In genomic region chr5:138622645-138623477, GRCm38 (mm10) we compare ENCODE assay signal across 8 mouse cellular contexts. TPM values are rescaled to one million over a fixed set of nuclear protein-coding genes. Genes with fewer than 3 reads are reported as not detected.
DNase-seq lines count a peak whose midpoint lies in the region; ATAC-seq lines count a peak whose summit lies in the region.

Gene A430033K04Rik, plus strand, starts transcription at chr5:138622859.

- peaks cover 4% of the 10 kb centered on the region for H3K9me3 ChIP-seq in lung, embryonic 16.5 days (ENCODE audit: control insufficient read depth, low read length)

- H3K27ac ChIP-seq in lung, embryonic 16.5 days (ENCODE audit: low read length): peak within 1 kb of the TSS; percentile 88

- peak; percentile 91 for DNase-seq in MEL-GATA-1-ER (ENCODE audit: extremely low read depth, low read depth)
- DNase-seq in cerebellum, adult 8-10 months: peak; percentile 93
- peak; percentile 92 for DNase-seq in forelimb bud, embryonic 11.5 days (ENCODE audit: low read depth, low spot score)
- DNase-seq in layer of hippocampus, adult 9-10 months (ENCODE audit: low spot score): peak; percentile 96
- peak; percentile 92 for DNase-seq in ovary, postnatal 10 days (ENCODE audit: low spot score)
- DNase-seq in thymus, postnatal 10 days (ENCODE audit: low spot score in 2 of 2): peak; percentile 91

- peak within 1 kb of the TSS; percentile 81 for H3K4me3 ChIP-seq in lung, embryonic 16.5 days (ENCODE audit: low read length)

- peak within 1 kb of the TSS; percentile 87 for H3K9ac ChIP-seq in lung, embryonic 16.5 days (ENCODE audit: low read length)

- H3K36me3 ChIP-seq in lung, embryonic 16.5 days (ENCODE audit: control insufficient read depth, insufficient read depth, low read length): peaks cover 5% of the 10 kb centered on the region

- peak within 1 kb of the TSS; percentile 76 for H3K4me2 ChIP-seq in lung, embryonic 16.5 days (ENCODE audit: low read depth, low read length)

- under 1% methylated on average over 30 of the region's 30 CpGs for WGBS in lung, embryonic 16.5 days

- H3K27me3 ChIP-seq in lung, embryonic 16.5 days (ENCODE audit: control insufficient read depth, insufficient read depth, low read depth, low read length): no peaks in the 10 kb centered on the region

- peak; percentile 91 to 92 for ATAC-seq in hematopoietic stem cell, adult 5-6 weeks (replicated peaks in 1 of 2; ENCODE audit: insufficient read depth in 1 of 2, low FRiP score in 2 of 2, low TSS enrichment in 1 of 2, low read depth in 1 of 2, poor library complexity in 2 of 2, severe bottlenecking in 2 of 2)
- peak; percentile 94 for ATAC-seq in lung, embryonic 16.5 days (ENCODE audit: low read depth)

- peaks cover 9% of the 10 kb centered on the region for H3K4me1 ChIP-seq in lung, embryonic 16.5 days (replicated peaks; ENCODE audit: control insufficient read depth, insufficient read depth, low read length)

RNA-seq across cellular contexts. Expression of gene A430033K04Rik, which starts in this region (rescaled TPM):
- 22.3 and 24.4 TPM in 2 replicates for total RNA-seq in hematopoietic stem cell, adult 5-6 weeks (2017)
- polyA plus RNA-seq in lung, embryonic 16.5 days (2015; fragmentation: Nextera tagmentation; extraction: Ambion mirVana): 14.5 and 14.7 TPM in 2 replicates

Comparison
In these comparisons a context has a peak if more than half of its experiments do, and no peak if none do; other contexts are left out.
1. Peak in every context shown above with its lines: DNase-seq, ATAC-seq, H3K4me3 ChIP-seq and H3K27ac ChIP-seq.